In genomic region chr16:33560281-33560680, GRCm38 (mm10) we compare ENCODE assay signal across 8 mouse cellular contexts. TPM values are rescaled to one million over a fixed set of nuclear protein-coding genes. Genes with fewer than 3 reads are reported as not detected.
DNase-seq lines count a peak whose midpoint lies in the region; ATAC-seq and TF ChIP-seq lines count a peak whose summit lies in the region.

No protein-coding gene starts in this region.

- 2% methylated on average over 6 of the region's 6 CpGs for WGBS in intestine, postnatal 0 days
- WGBS in midbrain, embryonic 13.5 days = 0% methylated on average over 6 of the region's 6 CpGs

- H3K27ac ChIP-seq in intestine, postnatal 0 days (ENCODE audit: low read depth, low read length) = peak overlapping the region; percentile 63
- peak overlapping the region; percentile 30; the same call in 1 of the 2 replicates for H3K27ac ChIP-seq in midbrain, embryonic 13.5 days

- H3K4me1 ChIP-seq in intestine, postnatal 0 days (replicated peaks; ENCODE audit: control insufficient read depth, insufficient read depth, low read length) = 0 out of 2 replicates have a peak, but pooled peaks cover 16% of the 10 kb centered on the region
- H3K4me1 ChIP-seq in midbrain, embryonic 13.5 days (replicated peaks) = peaks cover 20% of the 10 kb centered on the region

- no peaks in the 10 kb centered on the region for H3K27me3 ChIP-seq in intestine, postnatal 0 days (replicated peaks; ENCODE audit: control insufficient read depth, insufficient read depth, low read length)
- no peaks in the 10 kb centered on the region for H3K27me3 ChIP-seq in midbrain, embryonic 13.5 days
- no peaks in the 10 kb centered on the region; the same call in 1 of the 2 replicates for H3K27me3 ChIP-seq in splenic B cell, adult 2 months (ENCODE audit: control insufficient read depth, insufficient read depth, low read length, poor library complexity, severe bottlenecking)

- no peak overlapping the region for H3K4me3 ChIP-seq in intestine, postnatal 0 days (ENCODE audit: low read depth, low read length)
- no peak overlapping the region for H3K4me3 ChIP-seq in midbrain, embryonic 13.5 days (replicated peaks)

- H3K9ac ChIP-seq in intestine, postnatal 0 days (ENCODE audit: low read depth, low read length) = no peak overlapping the region
- no peak overlapping the region for H3K9ac ChIP-seq in midbrain, embryonic 13.5 days (replicated peaks)

- H3K36me3 ChIP-seq in intestine, postnatal 0 days (ENCODE audit: control insufficient read depth, insufficient read depth) = no peaks in the 10 kb centered on the region
- no peaks in the 10 kb centered on the region for H3K36me3 ChIP-seq in midbrain, embryonic 13.5 days
- H3K36me3 ChIP-seq in splenic B cell, adult 2 months (ENCODE audit: control insufficient read depth, insufficient read depth, low read length, poor library complexity, severe bottlenecking) = no peaks in the 10 kb centered on the region

- no peak overlapping the region for H3K4me2 ChIP-seq in intestine, postnatal 0 days (replicated peaks; ENCODE audit: low read depth)
- no peak overlapping the region for H3K4me2 ChIP-seq in midbrain, embryonic 13.5 days (replicated peaks)

- intact Hi-C loops in left cerebral cortex, postnatal 4 days (cut with DNase I) = no loop called here

- DNase-seq in spleen, adult 18-20 months = peak; percentile 35 to 41
- no peak for DNase-seq in spleen, adult 12 weeks (ENCODE audit: low spot score)
- DNase-seq in embryo, embryonic 9.5 days (ENCODE audit: extremely low spot score) = peak; percentile 88
- DNase-seq in heart, adult 11 months = peak; percentile 99
- peak; percentile 88 for DNase-seq in left cerebral cortex, postnatal 4 days
- peak; percentile 70 for DNase-seq in splenic B cell, adult 2 months (ENCODE audit: low read depth, low spot score)

- H3K9me3 ChIP-seq in intestine, postnatal 0 days (ENCODE audit: control insufficient read depth) = no peaks in the 10 kb centered on the region
- H3K9me3 ChIP-seq in midbrain, embryonic 13.5 days = no peaks in the 10 kb centered on the region

- ATAC-seq in intestine, postnatal 0 days = peak; percentile 85
- ATAC-seq in midbrain, embryonic 13.5 days = peak; percentile 92

- TF ChIP-seq CTCF in intestine, postnatal 0 days (IDR thresholded peaks at IDR 0.05; ENCODE audit: low read depth) = peak; percentile 97

RNA-seq across cellular contexts. Expression of gene Slc12a8, which starts 43.2 kb away (rescaled TPM):
- 4.9 and 6.1 TPM in 2 replicates for polyA plus RNA-seq in intestine, postnatal 0 days (2015; fragmentation: Nextera tagmentation; extraction: Ambion mirVana)
- total RNA-seq in left cerebral cortex, postnatal 4 days (2021) = 1 to 10 TPM; 1.3 to 1.5 TPM
- polyA plus RNA-seq in midbrain, embryonic 13.5 days (2015; fragmentation: Nextera tagmentation; extraction: Ambion mirVana) = 0.50 and 0.63 TPM in 2 replicates
